21 mouse cellular contexts compared by ENCODE assay signal in genomic region chr2:28092099-28092498, GRCm38 (mm10). TPM values are rescaled to one million over a fixed set of nuclear protein-coding genes. Genes with fewer than 3 reads are reported as not detected.
DNase-seq lines count a peak whose midpoint lies in the region; ATAC-seq and TF ChIP-seq lines count a peak whose summit lies in the region.
"Had no signal": no experiment of that assay in that cellular context is flagged by ENCODE, and none has a peak within 500 bp of the region (broad histone marks: within the 10 kb centered on the region; RNA-seq: fewer than 3 reads in every experiment).

No protein-coding gene starts in this region.

- no peak for TF ChIP-seq POLR2A in cerebellum, adult 2 months (IDR thresholded peaks at IDR 0.05; ENCODE audit: borderline replicate concordance, insufficient read depth, low read length)

- WGBS in midbrain, embryonic 12.5 days: 87% methylated on average over 8 of the region's 8 CpGs
- 88% methylated on average over 8 of the region's 8 CpGs for WGBS in midbrain, embryonic 10.5 days
- 83% methylated on average over 8 of the region's 8 CpGs for WGBS in cerebellum, adult 2 months

- H3K27me3 ChIP-seq in midbrain, embryonic 12.5 days: no peaks in the 10 kb centered on the region
- H3K27me3 ChIP-seq in midbrain, embryonic 10.5 days (ENCODE audit: low read depth, poor library complexity, severe bottlenecking): no peaks in the 10 kb centered on the region
- H3K27me3 ChIP-seq in cerebellum, adult 2 months (ENCODE audit: control insufficient read depth, insufficient read depth, low read length): no peaks in the 10 kb centered on the region
- H3K27me3 ChIP-seq: lung, embryonic 15.5 days had no signal

- no peak overlapping the region for H3K4me2 ChIP-seq in midbrain, embryonic 12.5 days (replicated peaks)
- H3K4me2 ChIP-seq: lung, embryonic 15.5 days had no signal

- no peak for ATAC-seq in midbrain, embryonic 12.5 days (ENCODE audit: low FRiP score, low read depth)
- peak; percentile 92 for ATAC-seq in common myeloid progenitor, adult 5-6 weeks (replicated peaks; ENCODE audit: low read depth, poor library complexity, severe bottlenecking)
- peak; percentile 37; the same call in 1 of the 2 replicates for ATAC-seq in monocyte, adult 5-6 weeks (replicated peaks; ENCODE audit: insufficient number of reproducible peaks, low FRiP score, low TSS enrichment, poor library complexity, severe bottlenecking)
- ATAC-seq: forebrain, postnatal 0 days; hindbrain, embryonic 16.5 days had no signal

- H3K9ac ChIP-seq in midbrain, embryonic 12.5 days (replicated peaks): no peak overlapping the region
- H3K9ac ChIP-seq: forebrain, postnatal 0 days; lung, embryonic 15.5 days had no signal

- no peak for TF ChIP-seq CTCF in cerebellum, adult 2 months (IDR thresholded peaks at IDR 0.05; ENCODE audit: borderline replicate concordance, insufficient read depth, low read depth, low read length)

- H3K4me3 ChIP-seq in midbrain, embryonic 12.5 days: no peak overlapping the region
- H3K4me3 ChIP-seq in midbrain, embryonic 10.5 days: no peak overlapping the region
- no peak overlapping the region for H3K4me3 ChIP-seq in cerebellum, adult 2 months (replicated peaks; ENCODE audit: insufficient read depth, low read depth, low read length)
- H3K4me3 ChIP-seq: erythroblast, embryonic 14.5 days; gastrocnemius, adult 2 months; heart, adult 2 months; limb, embryonic 10.5 days; lung, embryonic 15.5 days had no signal

- H3K9me3 ChIP-seq in midbrain, embryonic 12.5 days: no peaks in the 10 kb centered on the region
- no peaks in the 10 kb centered on the region for H3K9me3 ChIP-seq in midbrain, embryonic 10.5 days (replicated peaks)
- H3K9me3 ChIP-seq: limb, embryonic 10.5 days; lung, embryonic 15.5 days had no signal

- DNase-seq in midbrain, embryonic 10.5 days (ENCODE audit: low spot score): no peak
- DNase-seq in lung, postnatal 14 days: peak; percentile 25
- no peak for DNase-seq in adrenal gland, adult 18-20 months (ENCODE audit: low spot score in 2 of 2)
- no peak for DNase-seq in cerebellum, adult 2 months
- DNase-seq: adrenal gland, adult 8-10 months; cerebellum, adult 9-11 months; forebrain, postnatal 0 days; gastrocnemius, adult 2 months; heart, adult 2 months; kidney, adult 18-20 months; kidney, postnatal 25 days; right cerebral cortex, postnatal 4 days had no signal

- peak overlapping the region; percentile 77; the same call in 1 of the 2 replicates for H3K27ac ChIP-seq in midbrain, embryonic 12.5 days (replicated peaks)
- H3K27ac ChIP-seq in midbrain, embryonic 10.5 days (replicated peaks): no peak overlapping the region
- H3K27ac ChIP-seq in cerebellum, adult 2 months (ENCODE audit: insufficient read depth, low read length): no peak overlapping the region
- H3K27ac ChIP-seq: gastrocnemius, adult 2 months; heart, adult 2 months; limb, embryonic 10.5 days; lung, embryonic 15.5 days had no signal

- peaks cover 8% of the 10 kb centered on the region; the same call in 1 of the 2 replicates for H3K4me1 ChIP-seq in midbrain, embryonic 12.5 days
- peaks cover 24% of the 10 kb centered on the region for H3K4me1 ChIP-seq in midbrain, embryonic 10.5 days
- peaks cover 6% of the 10 kb centered on the region; the same call in 1 of the 2 replicates for H3K4me1 ChIP-seq in cerebellum, adult 2 months (ENCODE audit: control insufficient read depth, insufficient read depth, low read length)
- H3K4me1 ChIP-seq: lung, embryonic 15.5 days had no signal

- H3K36me3 ChIP-seq in midbrain, embryonic 12.5 days: no peaks in the 10 kb centered on the region
- no peaks in the 10 kb centered on the region for H3K36me3 ChIP-seq in midbrain, embryonic 10.5 days
- H3K36me3 ChIP-seq: limb, embryonic 10.5 days; lung, embryonic 15.5 days had no signal

RNA-seq across cellular contexts. Expression of gene Fcnb, which starts 7.4 kb away (rescaled TPM):
- 0.35 TPM in 1 of 2 replicates, not detected in the other for polyA plus RNA-seq in midbrain, embryonic 12.5 days (2016; fragmentation: Nextera tagmentation; extraction: Ambion mirVana)
- not detected in 2 replicates for polyA plus RNA-seq in midbrain, embryonic 10.5 days (2016; fragmentation: Nextera tagmentation; extraction: Ambion mirVana)
- 4.8 and 5.1 TPM in 2 replicates for total RNA-seq in common myeloid progenitor, adult 5-6 weeks (2017)
- total RNA-seq in monocyte, adult 5-6 weeks (2017): not detected in 3 replicates
- not detected for total RNA-seq in adrenal gland, adult 18-20 months (2021)
- not detected in 2 replicates for polyA plus RNA-seq in cerebellum, adult 2 months (2012; rRNA removed)
- total RNA-seq: adrenal gland, adult 8-10 months; ES-E14; forebrain, postnatal 0 days; gastrocnemius, adult 2 months; heart, adult 2 months; layer of hippocampus, postnatal 14 days had no signal
- polyA plus RNA-seq: erythroblast, embryonic 14.5 days; forebrain, postnatal 0 days; heart, adult 2 months; hindbrain, embryonic 16.5 days had no signal
